Mouse (Mus musculus) megakaryocyte, adult 5-6 weeks (primary cell): ENCODE results near the gene Bcas2. TPM values are rescaled to one million over a fixed set of nuclear protein-coding genes. Genes with fewer than 3 reads are reported as not detected.

Experiments
- ATAC-seq: 2 replicates; pipeline ENCODE4 v1.8.0; 2016; ENCODE audit warnings: mild to moderate bottlenecking, inconsistent platforms; ENCODE audit not compliant: poor library complexity, severe bottlenecking
- total RNA-seq, 2 experiments: library from RNA; stranded (forward) in 1 of 2; stranded (reverse) in 1 of 2; fragments of 153-499, 151-499 nt in 1 of 2; fragments of 221-1000, 200-1000 nt in 1 of 2; gene quantifications; 2 replicates each; pipeline versions ENCODE4 v1.2.3 to v1.2.4; 2015 to 2017

The Bcas2 gene
- total RNA-seq (2015) (83.8 and 85.1 TPM in 2 replicates), total RNA-seq (2017) (100 and 117 TPM in 2 replicates)

- peak; percentile 82 for ATAC-seq
Measured at GRCm38 (mm10) chr3:103171505-103172267, at the start of gene Bcas2. TSS of gene Bcas2 (plus strand) at chr3:103171655.

DNA sequence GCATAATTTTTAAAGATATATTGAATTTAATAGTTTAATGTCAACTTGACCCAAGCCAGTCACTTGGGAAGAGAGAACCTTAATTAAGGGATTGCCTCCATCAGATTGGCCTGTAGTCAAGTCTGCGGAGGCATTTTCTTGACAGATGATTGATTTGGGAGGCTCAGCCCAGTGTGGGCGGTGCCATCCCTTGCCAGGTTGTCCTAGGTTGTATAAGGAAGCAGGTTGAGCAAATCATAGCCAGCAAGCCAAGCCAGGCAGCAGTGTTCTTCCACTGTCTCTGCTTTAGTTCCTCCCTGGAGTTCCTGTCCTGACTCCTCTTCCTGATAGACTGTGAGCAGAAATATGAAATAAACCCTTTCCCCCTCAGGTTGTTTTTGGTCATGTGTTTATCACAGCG lies 47.8 kb upstream of the Bcas2 start:
- ATAC-seq = no peak

DNA sequence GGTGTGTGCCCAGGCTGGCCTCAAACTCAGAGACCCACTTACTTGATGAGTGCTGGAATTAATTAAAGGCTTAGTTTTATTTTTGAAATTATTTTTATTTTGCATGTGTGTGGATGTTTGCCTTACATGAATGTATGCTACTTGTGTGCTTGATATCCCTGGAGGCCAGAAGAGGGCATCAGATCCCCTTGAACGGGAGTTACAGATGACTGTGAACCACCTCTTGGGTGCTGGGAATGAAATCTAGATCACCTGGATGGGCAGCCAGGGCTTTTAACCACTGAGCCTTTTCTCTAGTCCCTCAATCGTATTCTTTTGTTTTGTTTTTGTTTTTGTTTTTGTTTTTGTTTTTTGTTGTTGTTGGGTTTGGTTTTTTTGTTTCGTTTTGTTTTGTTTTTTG lies 45.3 kb upstream of the Bcas2 start:
- ATAC-seq = no peak

DNA sequence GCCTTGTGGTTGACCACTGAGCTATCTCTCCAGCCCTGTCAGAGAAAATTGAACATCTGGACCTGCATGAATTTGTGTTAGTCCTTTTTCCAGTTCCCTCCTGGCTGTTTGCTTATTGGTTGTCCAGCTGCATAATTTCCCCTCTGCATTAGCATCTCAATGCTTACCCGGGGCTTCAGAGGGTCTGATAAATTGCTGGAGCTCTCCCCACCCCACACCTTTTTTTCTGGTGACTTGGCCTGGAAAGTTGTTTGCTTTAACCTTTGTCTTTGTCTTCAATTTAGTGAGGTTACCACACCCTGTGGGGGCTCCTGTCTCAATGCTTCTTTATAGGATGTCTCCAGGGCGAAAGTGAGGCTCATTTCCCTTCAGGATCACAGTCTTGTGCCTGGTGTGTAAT lies 44.3 kb upstream of the Bcas2 start:
- no peak for ATAC-seq

GRCm38 (mm10) chr3:103127721-103128120 lies 43.7 kb upstream of the Bcas2 start:
- no peak for ATAC-seq

DNA sequence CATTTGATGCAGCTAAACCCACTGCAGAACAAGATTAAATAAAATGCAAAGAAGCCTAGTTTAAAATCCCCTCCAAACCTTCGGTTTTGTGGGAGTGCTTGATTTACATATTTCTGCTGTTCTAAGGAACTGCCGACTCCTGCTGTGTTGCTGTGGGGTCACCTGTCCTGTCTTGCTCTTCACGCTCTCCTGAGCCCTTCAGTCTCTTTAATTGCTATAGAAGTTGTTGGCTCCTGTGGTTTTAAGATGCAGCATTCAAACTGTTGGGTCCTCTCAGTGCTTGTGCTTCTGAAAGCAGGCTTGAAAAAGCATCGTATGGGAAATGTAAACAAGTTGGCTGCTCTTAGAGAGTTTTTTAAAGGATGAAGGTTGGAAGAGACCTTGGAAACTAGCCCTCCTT lies 43.2 kb upstream of the Bcas2 start:
- no peak for ATAC-seq

DNA sequence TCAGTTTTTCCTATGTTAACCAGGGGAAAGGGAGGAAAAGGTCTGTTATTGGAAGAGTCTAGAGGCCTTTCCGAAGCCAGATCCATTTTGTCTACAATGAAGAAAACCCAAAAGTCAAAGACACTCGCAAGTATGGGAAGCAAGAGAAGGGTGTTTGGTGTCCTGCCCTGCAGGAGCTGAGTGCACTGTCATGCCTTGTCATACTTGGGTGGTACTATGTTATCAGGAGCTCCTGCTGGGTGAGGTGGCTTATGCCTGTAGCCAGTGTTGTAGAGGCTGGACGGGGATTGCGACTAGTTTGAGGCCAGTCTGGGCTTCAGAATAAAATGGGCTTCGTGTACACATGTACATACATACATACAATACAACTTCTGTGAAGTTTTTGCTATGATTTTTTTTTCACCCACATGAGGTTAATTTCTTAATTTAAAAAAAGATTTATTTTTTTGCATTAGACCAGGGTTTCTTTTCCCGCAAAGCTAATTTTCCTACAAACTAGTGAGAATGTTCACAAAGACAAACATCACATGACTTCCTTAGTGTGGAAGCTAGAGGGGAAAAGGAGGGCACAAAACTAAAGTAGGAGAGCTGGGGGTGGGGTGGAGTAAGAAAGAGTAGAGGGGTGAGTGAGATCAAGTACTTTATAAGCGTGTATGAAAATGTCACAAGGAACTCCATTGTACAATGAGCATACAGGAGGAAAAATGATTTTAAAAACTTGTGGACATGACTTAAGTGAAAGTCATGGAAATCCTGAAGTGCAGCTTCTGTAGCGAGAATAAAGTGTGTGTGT lies 41.9 kb upstream of the Bcas2 start:
- peak; percentile 62 for ATAC-seq

GRCm38 (mm10) chr3:103130236-103130751 lies 41.2 kb upstream of the Bcas2 start:
- peak; percentile 94 for ATAC-seq

DNA sequence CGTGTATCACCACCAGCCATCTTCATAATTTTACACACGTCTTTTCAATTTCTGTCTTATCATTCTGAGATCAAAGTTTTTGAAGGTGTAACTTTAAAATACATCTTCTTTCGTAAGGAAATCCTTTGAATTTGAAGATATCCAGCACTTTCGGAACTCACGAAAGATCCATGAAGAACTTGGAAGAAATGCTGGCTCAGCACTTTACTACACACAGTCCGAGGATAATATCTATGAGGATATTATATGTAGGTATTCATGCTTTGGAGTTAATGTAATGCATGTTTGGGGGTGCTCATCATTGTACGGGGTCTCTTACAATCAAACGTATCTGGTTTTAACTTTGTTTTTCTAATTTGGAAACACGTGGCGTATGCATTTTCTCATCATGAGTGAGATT lies 38.4 kb upstream of the Bcas2 start:
- ATAC-seq = no peak

DNA sequence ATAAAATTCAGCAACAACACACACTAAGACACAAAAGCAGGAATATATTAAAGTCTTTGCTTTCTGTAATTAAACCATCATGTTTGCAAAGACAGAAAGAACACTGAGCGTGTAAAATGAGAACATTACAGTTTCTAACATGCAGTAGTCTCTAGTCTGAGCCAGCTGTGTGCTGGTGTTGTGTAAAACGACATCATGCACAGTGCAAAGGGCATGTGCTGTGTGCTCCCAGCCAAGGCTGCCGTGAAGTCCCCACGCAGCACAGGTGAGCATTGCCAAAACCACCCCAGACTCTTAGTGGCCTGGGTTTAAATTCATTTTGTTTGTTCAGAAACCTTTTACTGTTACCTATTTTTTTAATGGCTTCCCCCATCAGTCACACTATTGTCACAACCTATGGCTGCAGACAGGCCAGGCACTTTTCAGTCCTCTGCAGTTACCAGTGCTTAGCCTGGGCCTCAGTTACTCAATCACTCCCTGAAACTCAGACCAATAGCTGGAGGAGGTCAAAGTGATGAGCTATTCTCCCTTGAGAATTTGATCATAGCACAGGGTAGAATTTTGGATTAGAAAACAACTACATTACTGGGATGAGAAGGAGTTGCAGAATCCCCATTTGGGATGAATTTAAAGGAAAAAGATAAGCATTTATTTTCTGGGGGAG lies 34.9 kb upstream of the Bcas2 start:
- no peak for ATAC-seq

- ATAC-seq = no peak
Measured at GRCm38 (mm10) chr3:103139047-103139446, 32.4 kb upstream of the Bcas2 start.

GRCm38 (mm10) chr3:103140095-103140838 lies 31.2 kb upstream of the Bcas2 start:
- ATAC-seq = peak; percentile 89

- no peak; the same call in 1 of the 2 replicates for ATAC-seq
Measured at GRCm38 (mm10) chr3:103141287-103141686, 30.2 kb upstream of the Bcas2 start.

GRCm38 (mm10) chr3:103142366-103142765 lies 29.1 kb upstream of the Bcas2 start:
- ATAC-seq = peak; percentile 39

DNA sequence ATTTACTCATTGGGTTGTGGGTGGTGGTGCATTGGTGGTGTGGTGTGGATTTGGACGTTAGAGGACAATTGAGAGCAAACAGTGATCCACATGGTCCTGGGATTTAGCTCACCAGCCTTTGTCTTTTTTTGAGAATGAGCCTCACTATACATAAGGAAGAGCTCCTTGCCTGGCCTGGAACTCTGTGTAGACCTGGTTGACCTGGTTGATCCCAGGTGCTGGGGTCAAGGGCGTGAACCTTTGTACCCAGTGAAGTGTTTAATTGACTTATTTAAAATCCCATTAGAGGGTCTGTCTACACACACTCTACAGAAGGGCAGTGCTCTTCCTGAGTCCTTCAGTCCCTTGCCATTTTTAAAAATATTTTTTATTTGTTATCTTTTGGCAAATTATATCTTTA lies 26.1 kb upstream of the Bcas2 start:
- ATAC-seq = no peak

DNA sequence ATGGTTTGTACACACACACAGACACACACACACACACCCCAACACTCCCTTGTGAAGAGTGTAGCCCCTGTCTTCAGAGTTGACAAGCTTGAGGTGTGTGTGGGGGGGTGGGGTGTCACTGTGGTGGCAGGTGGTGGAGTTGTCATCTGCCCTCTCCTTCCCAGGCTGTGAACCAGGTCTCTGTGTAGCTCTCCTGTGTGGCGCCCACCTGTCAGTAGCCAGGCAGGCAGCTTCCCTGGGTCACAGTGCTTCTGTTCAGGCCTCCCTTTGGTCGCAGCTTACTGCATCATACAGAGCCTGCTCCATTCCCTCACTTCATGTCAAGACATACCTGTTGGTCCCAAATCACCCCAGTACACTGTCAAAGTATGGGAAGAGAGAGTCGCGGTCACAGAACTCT lies 25.7 kb upstream of the Bcas2 start:
- ATAC-seq = no peak

GRCm38 (mm10) chr3:103146330-103147166 lies 24.9 kb upstream of the Bcas2 start:
- no peak for ATAC-seq

GRCm38 (mm10) chr3:103147775-103148174 lies 23.7 kb upstream of the Bcas2 start:
- ATAC-seq = no peak

- ATAC-seq = no peak
Measured at GRCm38 (mm10) chr3:103148941-103149340, 22.5 kb upstream of the Bcas2 start.

DNA sequence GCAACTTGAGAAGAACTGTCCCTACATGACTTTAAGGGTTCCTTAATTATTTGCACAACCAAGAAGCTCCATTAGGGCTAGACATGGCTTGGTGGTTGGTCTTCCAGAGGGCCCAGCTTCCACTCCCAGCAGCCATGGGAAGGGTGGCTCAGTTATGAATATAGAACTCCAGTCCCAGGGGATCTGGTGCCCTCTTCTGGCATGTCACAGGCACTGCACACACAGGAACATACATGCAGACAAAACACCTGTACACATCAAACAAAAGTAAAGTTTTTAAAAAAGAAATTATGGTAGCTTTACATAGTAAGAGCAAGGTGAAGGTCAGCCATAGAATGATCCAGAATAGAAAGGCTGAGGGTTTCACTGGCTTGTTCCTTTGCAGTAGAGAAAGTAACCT lies 17.7 kb upstream of the Bcas2 start:
- peak; percentile 82 for ATAC-seq
